8 mouse cellular contexts compared by ENCODE assay signal in the genomic region with DNA sequence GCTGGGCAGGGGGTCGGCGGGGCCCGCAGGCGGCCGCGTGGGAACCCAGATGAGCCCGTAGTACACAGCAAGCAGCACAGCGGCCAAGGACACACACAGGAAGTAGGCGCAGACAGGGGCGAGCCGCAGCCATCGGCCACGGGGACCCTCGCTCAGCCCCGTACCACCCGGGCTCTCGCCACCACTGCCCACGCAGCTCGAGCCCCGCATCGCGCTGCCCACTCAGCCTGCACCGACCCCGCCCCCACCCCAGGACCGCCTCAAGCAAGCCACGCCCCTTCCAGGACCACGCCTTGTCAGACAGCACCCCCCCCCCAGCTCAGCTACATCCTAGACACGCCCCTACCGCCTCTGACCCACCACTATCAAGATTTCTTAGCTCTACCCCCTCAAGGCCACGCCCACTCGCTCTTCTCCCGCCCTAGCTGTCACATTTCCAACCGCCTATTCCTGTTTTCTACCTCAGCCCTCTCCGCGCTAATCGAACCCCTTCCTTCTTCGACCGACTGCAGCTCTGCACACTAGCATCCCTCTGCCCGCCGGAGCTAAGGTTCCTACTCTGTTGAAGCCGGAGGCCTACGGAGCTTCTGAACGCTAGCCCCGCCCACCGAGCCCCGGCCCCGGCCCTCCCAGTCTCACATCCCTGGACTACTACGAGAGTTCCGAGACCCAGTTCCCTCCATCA. TPM values are rescaled to one million over a fixed set of nuclear protein-coding genes. Genes with fewer than 3 reads are reported as not detected.
A peak's percentile ranks its signal among the peaks of the same experiment; 100 is the strongest.
DNase-seq lines count a peak whose midpoint lies in the region; ATAC-seq and TF ChIP-seq lines count a peak whose summit lies in the region.

A gene (minus strand): TSS at position 537 of the 685 bp plus-strand sequence.

- TF ChIP-seq POLR2A in cortical plate, adult 2 months (IDR thresholded peaks at IDR 0.05; ENCODE audit: extremely low read depth, insufficient read depth, low read length) = peak; percentile 38; the same call in 1 of the 2 replicates

- peak within 1 kb of the TSS; percentile 71 for H3K4me3 ChIP-seq in cortical plate, adult 2 months (ENCODE audit: insufficient read depth, low read length)
- H3K4me3 ChIP-seq in hindbrain, postnatal 0 days (ENCODE audit: low read length) = peak within 1 kb of the TSS; percentile 76
- peak within 1 kb of the TSS; percentile 99 for H3K4me3 ChIP-seq in megakaryocyte, embryonic 14.5 days (replicated peaks)

- no peaks in the 10 kb centered on the region; the same call in 1 of the 2 replicates for H3K4me1 ChIP-seq in cortical plate, adult 2 months (ENCODE audit: control insufficient read depth, insufficient read depth, low read length)
- H3K4me1 ChIP-seq in hindbrain, postnatal 0 days (ENCODE audit: insufficient read depth, low read length) = peaks cover 10% of the 10 kb centered on the region; the same call in 1 of the 2 replicates
- H3K4me1 ChIP-seq in megakaryocyte, embryonic 14.5 days = peaks cover 73% of the 10 kb centered on the region

- TF ChIP-seq CTCF in cortical plate, adult 2 months (IDR thresholded peaks at IDR 0.05; ENCODE audit: extremely low read depth, insufficient read depth, low read length) = no peak
- TF ChIP-seq CTCF in hindbrain, postnatal 0 days (IDR thresholded peaks at IDR 0.05; ENCODE audit: low read depth) = no peak

- H3K9ac ChIP-seq in hindbrain, postnatal 0 days (replicated peaks; ENCODE audit: low read length) = peak within 1 kb of the TSS; percentile 86

- H3K36me3 ChIP-seq in hindbrain, postnatal 0 days (ENCODE audit: insufficient read depth, low read length) = peaks cover 23% of the 10 kb centered on the region
- H3K36me3 ChIP-seq in megakaryocyte, embryonic 14.5 days (replicated peaks; ENCODE audit: low read length) = peaks cover 62% of the 10 kb centered on the region

- H3K9me3 ChIP-seq in hindbrain, postnatal 0 days (ENCODE audit: low read length) = no peaks in the 10 kb centered on the region
- H3K9me3 ChIP-seq in megakaryocyte, embryonic 14.5 days = no peaks in the 10 kb centered on the region

- H3K27me3 ChIP-seq in hindbrain, postnatal 0 days (ENCODE audit: insufficient read depth, low read length) = no peaks in the 10 kb centered on the region
- no peaks in the 10 kb centered on the region for H3K27me3 ChIP-seq in megakaryocyte, embryonic 14.5 days (replicated peaks)

- ATAC-seq in hindbrain, postnatal 0 days = peak; percentile 88

- H3K27ac ChIP-seq in cortical plate, adult 2 months (ENCODE audit: insufficient read depth, low read length) = peak within 1 kb of the TSS; percentile 84
- peak within 1 kb of the TSS; percentile 94 for H3K27ac ChIP-seq in hindbrain, postnatal 0 days

- peak within 1 kb of the TSS; percentile 88 for H3K4me2 ChIP-seq in hindbrain, postnatal 0 days (ENCODE audit: low read depth, low read length)

- under 1% methylated on average over 34 of the region's 49 CpGs for WGBS in hindbrain, postnatal 0 days

- DNase-seq in adrenal gland, adult (ENCODE audit: inconsistent age in 2 of 2, low spot score in 1 of 2) = peak; percentile 91 to 96
- peak; percentile 65 to 76 for DNase-seq in gastrocnemius, adult 8-10 months (ENCODE audit: low spot score in 2 of 2)
- DNase-seq in hindbrain, postnatal 0 days (ENCODE audit: low spot score) = peak; percentile 96
- DNase-seq in left cerebral cortex, adult 9 months (ENCODE audit: low spot score in 2 of 2) = peak; percentile 70 to 83
- peak; percentile 83 for DNase-seq in right cerebral cortex, postnatal 14 days
- DNase-seq in urinary bladder, postnatal 36 days (ENCODE audit: low spot score in 2 of 2) = peak; percentile 80 to 87

RNA-seq across cellular contexts. Expression of the gene that starts here (rescaled TPM):
- polyA plus RNA-seq in cortical plate, adult 2 months (2012; rRNA removed) = 49.8 and 53.2 TPM in 2 replicates
- 10 to 100 TPM; 13.6 to 19.4 (median 15.8) TPM for total RNA-seq in gastrocnemius, adult 8-10 months (2022)
- total RNA-seq in hindbrain, postnatal 0 days (2014; rRNA removed) = 56.0 and 71.3 TPM in 2 replicates
- polyA plus RNA-seq in hindbrain, postnatal 0 days (2015; fragmentation: Nextera tagmentation; extraction: Ambion mirVana) = 74.1 and 78.4 TPM in 2 replicates
- 53.8 and 168 TPM in 2 replicates for polyA plus RNA-seq in megakaryocyte, embryonic 14.5 days (2012; ENCODE audit: insufficient read depth, low replicate concordance)

Comparison
In these comparisons a context has a peak if more than half of its experiments do, and no peak if none do; other contexts are left out.
1. Peak in every context shown above with its lines: DNase-seq, ATAC-seq, H3K4me3 ChIP-seq and H3K27ac ChIP-seq.